Mouse (Mus musculus) kidney, embryonic 15.5 days (tissue): ENCODE measurements around the gene Mbnl2. TPM values are rescaled to one million over a fixed set of nuclear protein-coding genes. Genes with fewer than 3 reads are reported as not detected.

Experiments used
- ATAC-seq: fragments of 200-750 bp; cut with Nextera tagmentation; replicated peaks from 2 replicates; pipeline ENCODE4 v1.8.0; 2017; ENCODE audit warnings: moderate TSS enrichment; ENCODE audit not compliant: low FRiP score
- H3K27ac ChIP-seq: fragments of 300-500 bp; sonication (generic); 2 replicates; pipeline ENCODE4 v1.5.1; 2015; ENCODE audit warnings: mild to moderate bottlenecking, inconsistent platforms
- H3K27me3 ChIP-seq: fragments of 300-500 bp; sonication (generic); 2 replicates; pipeline ENCODE4 v1.6.1; 2015; ENCODE audit warnings: inconsistent platforms
- H3K36me3 ChIP-seq: fragments of 300-500 bp; sonication (generic); 2 replicates; pipeline ENCODE4 v1.6.1; 2015; ENCODE audit warnings: inconsistent platforms
- H3K4me1 ChIP-seq: fragments of 300-500 bp; sonication (generic); 2 replicates; pipeline ENCODE4 v1.6.1; 2015; ENCODE audit warnings: inconsistent platforms
- H3K4me2 ChIP-seq: fragments of 300-500 bp; sonication (generic); 2 replicates; pipeline ENCODE4 v1.6.1; 2015; ENCODE audit warnings: moderate library complexity, mild to moderate bottlenecking, inconsistent platforms
- H3K4me3 ChIP-seq: fragments of 300-500 bp; sonication (generic); replicated peaks from 2 replicates; pipeline ENCODE4 v1.5.1; 2015; ENCODE audit warnings: mild to moderate bottlenecking, inconsistent platforms
- H3K9ac ChIP-seq: fragments of 300-500 bp; sonication (generic); 2 replicates; pipeline ENCODE4 v1.6.1; 2015; ENCODE audit warnings: mild to moderate bottlenecking, inconsistent platforms
- H3K9me3 ChIP-seq: fragments of 300-500 bp; sonication (generic); replicated peaks from 2 replicates; pipeline ENCODE4 v1.6.1; 2016; ENCODE audit warnings: inconsistent platforms
- WGBS: fragments of 180-500 bp; shearing (Covaris S2); methylation state at CpG from one replicate; pipeline ENCODE4 v1.1.7; 2015; ENCODE audit warnings: mixed read lengths; 5-methylcytosine and 5-hydroxymethylcytosine counted together
- polyA plus RNA-seq: library from polyadenylated mRNA; unstranded; fragments of >200 nt; fragmentation: Nextera tagmentation; extraction: Ambion mirVana; gene quantifications from 2 replicates; pipeline ENCODE4 v1.2.1, GENCODE M21; 2015

The Mbnl2 gene
- polyA plus RNA-seq, result 91.4 and 91.7 TPM in 2 replicates

- Histone ChIP-seq H3K9ac (peak within 1 kb of the TSS; percentile 72), H3K27ac (peak within 1 kb of the TSS; percentile 97), H3K36me3 (no peaks in the 10 kb centered on the region), H3K9me3 (no peaks in the 10 kb centered on the region), H3K4me3 (peak within 1 kb of the TSS; percentile 79), H3K27me3 (no peaks in the 10 kb centered on the region), H3K4me2 (peak within 1 kb of the TSS; percentile 72), H3K4me1 (peaks cover 46% of the 10 kb centered on the region)
- ATAC-seq, result peak; percentile 97
- under 1% methylated on average over 35 of the region's 35 CpGs for WGBS
These were observed at the start of gene Mbnl2 for GRCm38 (mm10) chr14:120275246-120276238. Gene Mbnl2 (plus strand): TSS chr14:120275669.

GRCm38 (mm10) chr14:120232076-120232496, 43.4 kb upstream of the Mbnl2 start:
- 59% methylated on average over 7 of the region's 7 CpGs for WGBS
- Histone ChIP-seq H3K36me3 (no peaks in the 10 kb centered on the region), H3K4me1 (no peaks in the 10 kb centered on the region), H3K9ac (no peak overlapping the region), H3K9me3 (no peaks in the 10 kb centered on the region), H3K4me2 (no peak overlapping the region), H3K27me3 (no peaks in the 10 kb centered on the region), H3K4me3 (no peak overlapping the region), H3K27ac (no peak overlapping the region)
- no peak for ATAC-seq

- no peak overlapping the region for H3K27ac ChIP-seq
- H3K4me3 ChIP-seq, result no peak overlapping the region
- H3K4me2 ChIP-seq, result no peak overlapping the region
- no peaks in the 10 kb centered on the region for H3K4me1 ChIP-seq
- H3K27me3 ChIP-seq, result no peaks in the 10 kb centered on the region
- no peaks in the 10 kb centered on the region for H3K9me3 ChIP-seq
- no peak overlapping the region for H3K9ac ChIP-seq
- 78% methylated on average over 7 of the region's 7 CpGs for whole genome bisulfite sequencing
- ATAC-seq, result no peak
- H3K36me3 ChIP-seq, result no peaks in the 10 kb centered on the region
These were observed 39.9 kb upstream of the Mbnl2 start for GRCm38 (mm10) chr14:120235610-120236009.

- Histone ChIP-seq H3K9me3 (no peaks in the 10 kb centered on the region), H3K4me1 (no peaks in the 10 kb centered on the region), H3K36me3 (no peaks in the 10 kb centered on the region), H3K4me2 (no peak overlapping the region), H3K9ac (no peak overlapping the region), H3K27me3 (no peaks in the 10 kb centered on the region), H3K4me3 (no peak overlapping the region), H3K27ac (no peak overlapping the region)
- no peak for ATAC-seq
These were observed 37.0 kb upstream of the Mbnl2 start for GRCm38 (mm10) chr14:120238501-120238900.

- WGBS, result 59% methylated on average over 4 of the region's 4 CpGs
- H3K4me1 ChIP-seq, result peaks cover 2% of the 10 kb centered on the region; the same call in 1 of the 2 replicates
- no peaks in the 10 kb centered on the region for H3K27me3 ChIP-seq
- H3K9ac ChIP-seq, result no peak overlapping the region
- H3K36me3 ChIP-seq, result no peaks in the 10 kb centered on the region
- no peaks in the 10 kb centered on the region for H3K9me3 ChIP-seq
- H3K27ac ChIP-seq, result no peak overlapping the region
- H3K4me3 ChIP-seq, result no peak overlapping the region
- ATAC-seq, result no peak
- H3K4me2 ChIP-seq, result no peak overlapping the region
These were observed 35.3 kb upstream of the Mbnl2 start for GRCm38 (mm10) chr14:120240209-120240608.

- Histone ChIP-seq H3K27me3 (no peaks in the 10 kb centered on the region), H3K36me3 (no peaks in the 10 kb centered on the region), H3K9ac (no peak overlapping the region), H3K4me2 (no peak overlapping the region), H3K4me1 (peaks cover 3% of the 10 kb centered on the region; the same call in 1 of the 2 replicates), H3K9me3 (no peaks in the 10 kb centered on the region), H3K4me3 (no peak overlapping the region), H3K27ac (no peak overlapping the region)
- 72% methylated on average over 5 of the region's 5 CpGs for WGBS
- ATAC-seq, result no peak
These were observed 32.8 kb upstream of the Mbnl2 start for GRCm38 (mm10) chr14:120242711-120243110.

GRCm38 (mm10) chr14:120245081-120245705, 30.3 kb upstream of the Mbnl2 start:
- Histone ChIP-seq H3K27me3 (no peaks in the 10 kb centered on the region), H3K4me1 (peaks cover 3% of the 10 kb centered on the region; the same call in 1 of the 2 replicates), H3K9me3 (no peaks in the 10 kb centered on the region), H3K4me2 (no peak overlapping the region), H3K9ac (no peak overlapping the region), H3K36me3 (no peaks in the 10 kb centered on the region), H3K27ac (no peak overlapping the region), H3K4me3 (no peak overlapping the region)
- WGBS, result 63% methylated on average over 8 of the region's 8 CpGs
- ATAC-seq, result no peak

GRCm38 (mm10) chr14:120253331-120253730, 22.1 kb upstream of the Mbnl2 start:
- WGBS, result 82% methylated on average over 7 of the region's 7 CpGs
- Histone ChIP-seq H3K4me2 (no peak overlapping the region), H3K9ac (no peak overlapping the region), H3K27me3 (no peaks in the 10 kb centered on the region), H3K27ac (no peak overlapping the region), H3K36me3 (no peaks in the 10 kb centered on the region), H3K4me3 (no peak overlapping the region), H3K9me3 (no peaks in the 10 kb centered on the region; the same call in 1 of the 2 replicates), H3K4me1 (0 out of 2 replicates have a peak, but pooled peaks cover 2% of the 10 kb centered on the region)
- no peak for ATAC-seq

GRCm38 (mm10) chr14:120256146-120256545, 19.3 kb upstream of the Mbnl2 start:
- no peak overlapping the region for H3K4me3 ChIP-seq
- no peak overlapping the region for H3K27ac ChIP-seq
- 0 out of 2 replicates have a peak, but pooled peaks cover 2% of the 10 kb centered on the region for H3K4me1 ChIP-seq
- WGBS, result 89% methylated on average over 2 of the region's 2 CpGs
- no peak overlapping the region for H3K4me2 ChIP-seq
- H3K36me3 ChIP-seq, result no peaks in the 10 kb centered on the region
- no peak overlapping the region for H3K9ac ChIP-seq
- no peak for ATAC-seq
- no peaks in the 10 kb centered on the region; the same call in 1 of the 2 replicates for H3K9me3 ChIP-seq
- H3K27me3 ChIP-seq, result no peaks in the 10 kb centered on the region

- no peak overlapping the region for H3K4me2 ChIP-seq
- no peak overlapping the region for H3K27ac ChIP-seq
- H3K4me1 ChIP-seq, result 0 out of 2 replicates have a peak, but pooled peaks cover 2% of the 10 kb centered on the region
- no peaks in the 10 kb centered on the region for H3K27me3 ChIP-seq
- no peak overlapping the region for H3K9ac ChIP-seq
- 46% methylated on average over 15 of the region's 15 CpGs for WGBS
- no peak overlapping the region for H3K4me3 ChIP-seq
- ATAC-seq, result peak; percentile 29; the same call in 1 of the 2 replicates
- H3K9me3 ChIP-seq, result no peaks in the 10 kb centered on the region; the same call in 1 of the 2 replicates
- no peaks in the 10 kb centered on the region for H3K36me3 ChIP-seq
These were observed 18.7 kb upstream of the Mbnl2 start for GRCm38 (mm10) chr14:120256623-120257384.

GRCm38 (mm10) chr14:120257483-120257882, 18.0 kb upstream of the Mbnl2 start:
- Histone ChIP-seq H3K4me2 (no peak overlapping the region), H3K27ac (no peak overlapping the region), H3K9me3 (no peaks in the 10 kb centered on the region; the same call in 1 of the 2 replicates), H3K9ac (no peak overlapping the region), H3K4me1 (0 out of 2 replicates have a peak, but pooled peaks cover 2% of the 10 kb centered on the region), H3K4me3 (no peak overlapping the region), H3K27me3 (no peaks in the 10 kb centered on the region), H3K36me3 (no peaks in the 10 kb centered on the region)
- WGBS, result 64% methylated on average over 6 of the region's 6 CpGs
- ATAC-seq, result no peak
